Mouse (Mus musculus): Measurements from ENCODE around the gene Gm49337.

Gm49337 gene

DNA sequence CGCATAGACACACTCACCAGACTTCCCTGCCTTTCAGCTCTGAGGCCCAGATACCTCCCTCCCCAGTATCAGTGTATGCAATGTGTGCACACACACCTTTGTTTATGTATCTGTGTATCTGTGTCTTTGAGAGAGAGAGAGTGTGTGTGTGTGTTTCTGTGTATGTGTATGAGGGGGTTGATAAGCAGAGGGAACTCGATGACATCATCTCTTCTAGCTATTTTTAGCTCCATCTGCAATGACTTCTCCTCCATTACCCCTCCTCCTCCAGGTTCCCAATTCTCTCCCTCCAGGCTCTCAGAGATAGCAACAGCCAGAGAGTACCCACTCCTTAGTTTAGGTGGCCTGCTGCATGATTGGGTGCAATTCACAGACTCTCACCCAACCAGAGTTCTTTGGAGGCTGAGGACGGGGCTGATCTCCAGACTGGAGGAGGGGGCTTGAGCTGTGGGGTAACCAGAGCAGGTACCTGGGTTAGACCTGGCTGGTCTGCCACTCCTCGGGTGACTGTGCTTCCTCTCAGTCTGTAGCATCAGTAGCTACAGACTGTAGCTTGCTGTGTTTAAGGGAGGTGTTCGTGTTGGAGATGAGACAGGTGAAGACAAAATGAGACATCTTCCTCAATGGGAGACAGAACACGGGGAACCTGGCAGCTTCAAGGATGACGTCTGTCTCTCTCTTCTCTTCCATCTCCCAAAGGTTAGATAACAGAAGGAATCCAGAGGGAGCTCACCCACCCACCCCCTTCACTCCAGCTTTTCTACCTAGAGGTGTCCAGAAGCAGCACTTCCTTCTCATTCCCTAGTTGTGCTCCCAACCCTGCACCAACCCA lies 2.7 kb downstream of the Gm49337 start:
- ChIA-PET CTCF (interaction anchor here in 2 of 4 experiments (0.5 to 0.6 kb wide), 4 partner anchors 71 to 418 kb away, joined by 3 to 9 read pairs (median 5); no protein-coding TSS in a partner anchor), POLR2A (interaction anchor here in 3 of 4 experiments (0.6 to 8.1 kb wide), 24 partner anchors 8 to 382 kb away, joined by 3 to 43 read pairs (median 4); partner anchors contain the start of genes Gpbp1l1 (in 2 of the 3), Pik3r3 (in 2 of the 3), Lrrc41 (in 1 of the 3) and Lurap1 (in 1 of the 3))

DNA sequence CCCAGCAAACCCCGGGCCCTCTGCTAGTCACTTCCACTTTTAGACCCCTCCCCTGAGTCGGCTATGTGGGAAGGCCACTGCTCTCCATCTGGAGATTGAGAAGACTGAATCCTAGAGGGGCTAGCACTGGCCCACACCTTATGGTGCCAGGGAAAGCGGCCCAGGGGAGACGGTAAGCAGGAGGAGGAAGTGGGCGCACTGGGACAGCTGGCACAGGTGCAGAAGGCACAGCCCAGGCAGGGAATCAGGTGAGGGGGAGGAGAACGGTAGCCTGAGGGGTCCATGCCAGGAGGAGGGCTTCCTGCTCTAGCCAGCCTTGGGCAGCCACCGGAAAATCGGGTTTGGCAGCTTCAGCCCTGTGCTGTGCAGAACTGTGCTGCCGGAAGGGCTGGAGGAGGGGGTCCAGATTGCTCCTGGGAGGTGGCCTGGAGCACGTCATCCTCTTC lies 3.4 kb downstream of the Gm49337 start:
- ChIA-PET POLR2A (interaction anchor here (0.7 to 8.1 kb wide), 28 partner anchors 8 to 475 kb away, joined by 3 to 43 read pairs (median 4); partner anchors contain the start of genes Gpbp1l1 (in 3 of the 4), Pik3r3 (in 2 of the 4), Lrrc41 (in 1 of the 4) and Lurap1 (in 1 of the 4)), CTCF (interaction anchor here in 1 of 4 experiments (0.6 kb wide), 1 partner anchor 231 kb away, joined by 7 read pairs; no protein-coding TSS in a partner anchor)

GRCm38 (mm10) chr4:116177140-116177539 lies 4.0 kb downstream of the Gm49337 start:
- CTCF ChIA-PET = interaction anchor here in 2 of 4 experiments (0.7 kb wide), 2 partner anchors 42 to 80 kb away, joined by 3 read pairs; no protein-coding TSS in a partner anchor

GRCm38 (mm10) chr4:116182079-116182478 lies 8.9 kb downstream of the Gm49337 start:
- CTCF ChIA-PET = interaction anchor here in 1 of 4 experiments (1.8 kb wide), 1 partner anchor 9 kb away, joined by 3 read pairs; the partner anchor contains the start of genes 1700042G07Rik and Gm49337
- POLR2A ChIA-PET = interaction anchor here (0.6 to 4.5 kb wide), 14 partner anchors 9 to 504 kb away, joined by 3 to 35 read pairs (median 4); partner anchors contain the start of genes 1700042G07Rik (in 2 of the 4), Gm49337 (in 2 of the 4), Pik3r3 (in 2 of the 4) and Nsun4 (in 1 of the 4)

More at GRCm38 (mm10) chr4:116177140-116177539, 4.0 kb downstream of the Gm49337 start:
- POLR2A ChIA-PET = interaction anchor here (0.6 to 8.1 kb wide), 27 partner anchors 8 to 474 kb away, joined by 3 to 43 read pairs (median 4); partner anchors contain the start of genes Gpbp1l1 (in 3 of the 4), Pik3r3 (in 3 of the 4), Lrrc41 (in 1 of the 4) and Pomgnt1 (in 1 of the 4)

- ChIA-PET CTCF (interaction anchor here in 2 of 4 experiments (0.6 to 1.8 kb wide), 3 partner anchors 10 to 212 kb away, joined by 3 read pairs; partner anchors contain the start of genes 1700042G07Rik (in 1 of the 2) and Gm49337 (in 1 of the 2)), POLR2A (interaction anchor here (0.6 to 4.5 kb wide), 19 partner anchors 9 to 503 kb away, joined by 3 to 35 read pairs (median 5); partner anchors contain the start of genes 1700042G07Rik (in 2 of the 4), Gm49337 (in 2 of the 4), Pik3r3 (in 2 of the 4) and Nsun4 (in 1 of the 4))
These were observed 9.6 kb downstream of the Gm49337 start for GRCm38 (mm10) chr4:116182745-116183144.

GRCm38 (mm10) chr4:116185083-116185482 lies 11.9 kb downstream of the Gm49337 start:
- CTCF ChIA-PET = no interaction called here
- POLR2A ChIA-PET = interaction anchor here in 2 of 4 experiments (1.7 to 4.5 kb wide), 4 partner anchors 9 to 36 kb away, joined by 4 to 35 read pairs (median 6); partner anchors contain the start of gene Pik3r3 (in 1 of the 2)

- POLR2A ChIA-PET = interaction anchor here in 2 of 4 experiments (0.9 to 2.2 kb wide), 7 partner anchors 9 to 145 kb away, joined by 3 to 6 read pairs (median 4); no protein-coding TSS in a partner anchor
- CTCF ChIA-PET = interaction anchor here in 2 of 4 experiments (0.5 to 0.8 kb wide), 2 partner anchors 23 to 49 kb away, joined by 4 to 5 read pairs; no protein-coding TSS in a partner anchor
These were observed 19.2 kb downstream of the Gm49337 start for GRCm38 (mm10) chr4:116192286-116192835.

- POLR2A ChIA-PET = interaction anchor here (0.6 to 2.0 kb wide), 5 partner anchors 10 to 385 kb away, joined by 3 to 7 read pairs (median 4); partner anchors contain the start of gene Pik3r3 (in 1 of the 4)
These were observed 20.6 kb downstream of the Gm49337 start for GRCm38 (mm10) chr4:116193583-116194383.

DNA sequence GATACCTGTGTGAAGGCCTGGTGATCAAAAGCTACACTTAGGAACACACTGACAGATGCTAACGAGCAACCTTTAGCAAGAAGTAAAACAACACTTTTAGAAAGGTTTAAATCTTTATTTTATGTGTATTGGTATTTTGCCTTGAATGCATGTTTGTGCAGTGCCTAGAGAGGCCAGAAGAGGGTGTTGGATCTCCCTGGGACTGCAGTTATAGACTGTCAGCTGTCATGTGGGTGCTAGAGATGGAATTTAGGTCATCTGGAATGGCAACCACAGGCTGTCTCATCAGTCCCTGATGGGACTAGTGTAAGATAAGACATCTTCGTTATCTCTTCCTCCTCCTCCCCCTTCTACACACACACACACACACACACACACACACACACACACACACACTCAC lies 25.2 kb downstream of the Gm49337 start:
- CTCF ChIA-PET = interaction anchor here in 3 of 4 experiments (0.5 to 1.4 kb wide), 4 partner anchors 18 to 576 kb away, joined by 3 to 4 read pairs (median 4); no protein-coding TSS in a partner anchor
- POLR2A ChIA-PET = interaction anchor here in 2 of 4 experiments (0.6 to 2.2 kb wide), 3 partner anchors 11 to 323 kb away, joined by 3 to 6 read pairs (median 4); no protein-coding TSS in a partner anchor

More at GRCm38 (mm10) chr4:116193583-116194383, 20.6 kb downstream of the Gm49337 start:
- CTCF ChIA-PET = interaction anchor here in 1 of 4 experiments (0.5 to 1.0 kb wide), 2 partner anchors 24 to 291 kb away, joined by 3 read pairs; no protein-coding TSS in a partner anchor

- ChIA-PET CTCF (interaction anchor here in 1 of 4 experiments (1.2 kb wide), 1 partner anchor 17 kb away, joined by 4 read pairs; the partner anchor contains the start of gene Pik3r3), POLR2A (interaction anchor here in 3 of 4 experiments (0.6 to 2.5 kb wide), 3 partner anchors 17 to 32 kb away, joined by 4 to 10 read pairs (median 5); partner anchors contain the start of gene Pik3r3 (in 2 of the 3))
These were observed 31.2 kb downstream of the Gm49337 start for GRCm38 (mm10) chr4:116204422-116204821.

DNA sequence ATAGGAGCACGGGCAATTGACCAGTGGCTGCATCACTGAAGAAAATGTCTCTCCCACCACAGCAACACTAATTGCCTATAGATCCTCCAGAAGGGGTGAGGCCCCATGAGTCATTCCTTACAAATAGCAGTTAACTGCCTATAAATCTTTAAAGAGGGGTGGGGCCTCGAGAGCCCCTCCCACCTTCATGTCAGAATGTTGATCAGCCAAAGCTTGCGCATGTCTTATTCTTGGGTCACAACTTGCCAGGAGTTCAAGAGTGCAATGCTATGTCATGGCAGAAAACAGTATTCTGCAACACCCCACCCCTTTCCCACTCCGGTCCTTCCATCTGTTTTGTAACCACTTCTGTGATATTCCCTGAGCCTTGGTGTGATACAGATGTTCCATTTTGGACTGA lies 33.3 kb downstream of the Gm49337 start:
- ChIA-PET POLR2A (interaction anchor here in 2 of 4 experiments (0.7 to 3.4 kb wide), 3 partner anchors 10 to 303 kb away, joined by 3 to 12 read pairs (median 3); partner anchors contain the start of gene Pik3r3 (in 1 of the 2)), CTCF (interaction anchor here in 1 of 4 experiments (0.7 kb wide), 1 partner anchor 19 kb away, joined by 3 read pairs; no protein-coding TSS in a partner anchor)

DNA sequence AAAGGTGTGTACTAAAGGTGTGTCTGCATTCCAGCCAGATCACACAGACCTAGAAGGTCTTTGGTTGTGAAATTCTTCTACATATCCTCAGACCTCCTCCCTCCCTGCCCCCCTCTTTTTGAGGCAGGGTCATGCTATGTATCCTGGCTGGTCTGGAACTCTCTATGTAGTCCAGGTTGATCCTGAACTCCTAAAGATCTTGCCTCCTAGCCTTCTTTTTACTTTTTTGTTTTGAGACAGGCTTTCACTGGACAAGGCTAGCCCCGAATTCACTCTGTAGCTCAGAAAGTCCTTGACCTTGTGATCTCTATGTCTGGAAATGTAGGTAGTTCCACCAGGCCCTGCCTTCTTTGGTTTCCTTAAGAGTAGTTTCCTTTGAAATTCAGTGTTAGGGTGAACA lies 35.7 kb downstream of the Gm49337 start:
- CTCF ChIA-PET = interaction anchor here in 2 of 4 experiments (0.6 to 0.8 kb wide), 2 partner anchors 12 to 149 kb away, joined by 3 read pairs; partner anchors contain the start of gene Pik3r3 (in 1 of the 2)

DNA sequence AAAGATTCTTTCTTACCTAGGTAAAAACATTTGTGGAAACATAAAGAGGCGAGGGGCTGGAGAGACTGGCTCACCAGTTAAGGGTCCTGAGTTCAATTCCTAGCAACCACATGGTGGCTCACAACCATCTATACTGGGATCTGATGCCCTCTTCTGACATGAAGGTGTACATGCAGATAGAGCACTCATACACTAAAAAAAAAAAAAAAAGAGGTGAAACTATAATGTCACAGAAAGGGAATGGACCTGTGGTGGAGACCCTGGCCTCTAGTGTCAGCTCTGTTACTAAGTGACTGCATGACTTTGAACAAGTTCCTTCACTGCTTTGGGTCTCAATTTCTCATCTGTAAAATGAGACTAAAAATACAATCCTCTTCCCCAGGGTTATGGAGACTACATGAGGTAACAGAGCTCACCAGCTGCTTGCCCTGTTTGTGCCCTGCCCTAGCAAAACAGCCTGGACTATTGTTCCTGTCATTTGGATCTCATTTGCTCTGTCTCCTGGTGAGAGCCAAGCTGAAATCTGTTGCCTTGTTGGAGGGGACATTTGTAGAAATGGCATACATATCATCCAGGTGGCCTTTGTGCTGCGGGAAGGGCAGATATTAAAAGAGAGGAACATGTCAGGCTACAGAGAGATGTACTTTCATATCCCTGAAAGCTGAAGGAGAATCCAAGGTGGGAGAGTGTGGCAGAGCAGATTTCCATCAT lies 42.9 kb downstream of the Gm49337 start:
- POLR2A ChIA-PET = interaction anchor here in 2 of 4 experiments (0.6 to 1.4 kb wide), 2 partner anchors 9 to 97 kb away, joined by 3 read pairs; no protein-coding TSS in a partner anchor
- CTCF ChIA-PET = interaction anchor here (0.6 to 1.6 kb wide), 8 partner anchors 17 to 175 kb away, joined by 3 to 10 read pairs (median 3); no protein-coding TSS in a partner anchor

More for the DNA sequence above, 35.7 kb downstream of the Gm49337 start:
- POLR2A ChIA-PET = interaction anchor here in 2 of 4 experiments (0.9 to 3.4 kb wide), 5 partner anchors 9 to 92 kb away, joined by 3 to 16 read pairs (median 6); partner anchors contain the start of genes Pik3r3 (in 2 of the 2), 1700042G07Rik (in 1 of the 2) and Gm49337 (in 1 of the 2)

GRCm38 (mm10) chr4:116217046-116217445 lies 43.9 kb downstream of the Gm49337 start:
- ChIA-PET CTCF (interaction anchor here in 1 of 4 experiments (0.6 to 1.5 kb wide), 2 partner anchors 18 to 63 kb away, joined by 3 to 4 read pairs; no protein-coding TSS in a partner anchor), POLR2A (interaction anchor here in 3 of 4 experiments (0.5 to 1.4 kb wide), 7 partner anchors 10 to 921 kb away, joined by 3 to 4 read pairs (median 3); partner anchors contain the start of gene Pomgnt1 (in 1 of the 3))

GRCm38 (mm10) chr4:116217661-116218060 lies 44.5 kb downstream of the Gm49337 start:
- CTCF ChIA-PET = interaction anchor here in 1 of 4 experiments (0.7 kb wide), 1 partner anchor 1230 kb away, joined by 4 read pairs; no protein-coding TSS in a partner anchor
- POLR2A ChIA-PET = interaction anchor here in 2 of 4 experiments (0.5 to 1.4 kb wide), 6 partner anchors 11 to 921 kb away, joined by 3 to 4 read pairs (median 3); partner anchors contain the start of gene Pomgnt1 (in 1 of the 2)

Measured in embryonic stem cell, embryonic (primary cell).